Mouse (Mus musculus): Measurements from ENCODE around the gene Adcy1.

The Adcy1 gene

GRCm38 (mm10) chr11:7071617-7072016 is 8.3 kb downstream of the Adcy1 start:
- no peak for DNase-seq

- DNase-seq = no peak
Measured at GRCm38 (mm10) chr11:7073556-7073955, 10.3 kb downstream of the Adcy1 start.

- DNase-seq = no peak
Measured at GRCm38 (mm10) chr11:7076510-7076909, 13.2 kb downstream of the Adcy1 start.

GRCm38 (mm10) chr11:7081893-7082292 is 18.6 kb downstream of the Adcy1 start:
- DNase-seq = no peak

GRCm38 (mm10) chr11:7083911-7084310 is 20.6 kb downstream of the Adcy1 start:
- no peak for DNase-seq

GRCm38 (mm10) chr11:7085184-7085583 is 21.9 kb downstream of the Adcy1 start:
- DNase-seq = no peak

- DNase-seq = no peak
Measured at GRCm38 (mm10) chr11:7091120-7091519, 27.8 kb downstream of the Adcy1 start.

- DNase-seq = no peak
Measured at GRCm38 (mm10) chr11:7094844-7095243, 31.6 kb downstream of the Adcy1 start.

GRCm38 (mm10) chr11:7101674-7102073 is 38.4 kb downstream of the Adcy1 start:
- no peak for DNase-seq

- DNase-seq = no peak
Measured at GRCm38 (mm10) chr11:7102256-7103194, 39.2 kb downstream of the Adcy1 start.

GRCm38 (mm10) chr11:7105337-7105736 is 42.0 kb downstream of the Adcy1 start:
- DNase-seq = no peak

- DNase-seq = no peak
Measured at GRCm38 (mm10) chr11:7109131-7109530, 45.8 kb downstream of the Adcy1 start.

- DNase-seq = no peak
Measured at GRCm38 (mm10) chr11:7113046-7113445, 49.8 kb downstream of the Adcy1 start.

GRCm38 (mm10) chr11:7113687-7114086 is 50.4 kb downstream of the Adcy1 start:
- no peak for DNase-seq

GRCm38 (mm10) chr11:7114312-7114711 is 51.0 kb downstream of the Adcy1 start:
- DNase-seq = no peak

GRCm38 (mm10) chr11:7116647-7117046 is 53.4 kb downstream of the Adcy1 start:
- DNase-seq = no peak

- no peak for DNase-seq
Measured at GRCm38 (mm10) chr11:7129319-7130051, 66.2 kb downstream of the Adcy1 start.

- DNase-seq = no peak
Measured at GRCm38 (mm10) chr11:7132736-7133387, 69.6 kb downstream of the Adcy1 start.

GRCm38 (mm10) chr11:7133736-7134135 is 70.4 kb downstream of the Adcy1 start:
- no peak for DNase-seq

- DNase-seq = no peak
Measured at GRCm38 (mm10) chr11:7134319-7134718, 71.0 kb downstream of the Adcy1 start.

- DNase-seq = no peak
Measured at GRCm38 (mm10) chr11:7135301-7135700, 72.0 kb downstream of the Adcy1 start.

GRCm38 (mm10) chr11:7135763-7136162 is 72.5 kb downstream of the Adcy1 start:
- no peak for DNase-seq

- DNase-seq = no peak
Measured at GRCm38 (mm10) chr11:7136246-7136855, 73.1 kb downstream of the Adcy1 start.

Data from thymus, postnatal 4 days (tissue).